Mouse (Mus musculus): ENCODE measurements around the gene Oaz2.

The Oaz2 gene

DNA sequence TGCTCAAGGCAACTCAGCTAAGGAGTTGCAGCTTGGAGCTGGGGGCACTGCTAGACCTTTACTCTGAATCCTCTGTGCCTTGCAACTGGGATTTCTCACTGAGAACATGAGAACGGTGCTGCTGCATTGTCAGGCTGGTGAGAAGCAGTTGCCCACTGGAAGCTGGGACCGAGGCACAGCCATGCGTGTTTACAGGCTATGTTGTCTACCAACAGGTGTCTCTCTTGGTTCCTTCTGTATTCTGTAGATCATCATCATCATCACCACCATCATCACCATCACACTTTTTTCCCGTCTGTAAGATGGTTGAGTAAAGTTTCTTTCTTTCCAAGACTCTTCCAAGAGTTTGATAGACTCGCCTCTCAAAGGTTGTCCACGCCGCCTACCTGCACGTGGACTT lies at the start of gene Oaz2:
TSS of gene Oaz2 (plus strand) at position 301 of the 400 bp plus-strand sequence.
- CTCF ChIA-PET = interaction anchor here (0.6 kb wide), 2 partner anchors 15 to 86 kb away, joined by 3 read pairs; no protein-coding TSS in a partner anchor

DNA sequence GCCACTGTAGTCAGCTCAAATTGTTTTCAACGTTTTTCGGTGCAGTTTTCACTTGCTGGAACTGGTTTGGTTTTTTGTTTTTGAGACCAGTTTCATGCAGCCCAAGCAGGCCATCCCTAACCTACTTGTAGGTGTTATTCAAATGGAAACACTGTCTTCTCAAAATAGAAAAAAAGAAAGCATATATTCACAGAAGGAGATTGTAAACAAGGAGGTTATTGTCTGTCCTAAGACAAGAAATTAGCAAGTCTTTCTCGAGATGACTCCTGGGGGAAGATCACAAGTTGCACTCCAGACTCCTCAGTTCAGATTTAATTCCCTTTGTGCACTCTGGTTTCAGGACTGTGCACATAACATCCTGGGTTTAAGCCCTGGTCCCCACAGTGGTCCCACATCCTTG lies 48.5 kb upstream of the Oaz2 start:
- CTCF ChIA-PET = no interaction called here

DNA sequence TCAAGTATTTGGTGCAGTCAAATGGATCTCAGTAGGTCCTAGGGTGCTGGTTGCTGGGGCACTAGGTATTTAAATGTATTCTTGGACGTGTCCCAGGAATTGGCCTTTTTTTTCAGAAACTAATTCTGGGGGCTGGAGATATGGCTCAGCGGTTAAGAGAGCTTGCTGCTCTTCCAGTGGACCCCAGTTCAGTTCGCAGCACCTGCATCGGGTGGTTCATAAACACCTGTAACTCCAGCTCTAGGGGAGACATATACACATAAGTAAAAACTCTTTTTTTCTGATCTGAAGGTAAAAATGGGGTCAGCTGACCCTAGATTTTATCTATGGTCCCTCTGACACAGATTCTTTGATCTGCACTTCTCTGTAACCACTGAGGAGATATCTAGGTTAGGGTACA lies 46.6 kb upstream of the Oaz2 start:
- CTCF ChIA-PET = no interaction called here

DNA sequence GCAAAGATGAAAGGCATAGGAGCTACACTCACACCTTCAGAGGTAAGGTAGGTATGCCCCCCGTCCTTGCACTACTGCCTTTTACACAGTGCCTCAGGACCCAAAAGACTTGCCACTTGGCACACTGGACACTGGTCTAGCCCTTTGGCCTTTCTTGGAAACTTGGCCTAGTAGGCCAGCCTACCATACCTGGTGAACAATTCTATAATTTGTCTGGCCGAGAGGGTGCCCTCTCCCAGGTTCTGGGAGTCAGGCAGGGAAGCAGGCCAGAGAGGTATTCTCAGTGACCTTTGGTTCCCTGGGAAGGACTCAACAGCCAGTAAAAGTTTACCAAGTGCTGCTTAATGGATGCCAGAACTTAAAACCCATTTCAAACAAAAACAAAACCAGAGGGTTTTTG lies 46.1 kb upstream of the Oaz2 start:
- CTCF ChIA-PET = no interaction called here

DNA sequence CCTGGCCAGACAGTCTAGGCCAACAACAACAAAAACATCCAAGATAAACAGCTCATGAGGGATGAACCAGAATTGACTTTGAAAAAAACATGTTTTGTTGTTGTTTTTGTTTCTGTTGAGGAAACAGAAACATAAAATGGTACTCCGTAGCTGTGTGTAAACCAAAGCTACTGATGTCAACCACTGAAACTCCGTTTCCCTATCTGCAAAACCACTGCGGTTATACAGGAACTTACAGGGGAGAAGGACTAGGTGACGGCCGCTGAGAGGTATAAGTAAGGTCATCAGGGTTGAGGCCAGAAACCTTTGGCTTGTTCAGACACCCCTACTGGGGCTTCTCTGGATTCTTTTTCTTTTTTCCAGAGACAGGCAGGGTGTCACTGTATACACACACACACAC lies 45.0 kb upstream of the Oaz2 start:
- CTCF ChIA-PET = no interaction called here

DNA sequence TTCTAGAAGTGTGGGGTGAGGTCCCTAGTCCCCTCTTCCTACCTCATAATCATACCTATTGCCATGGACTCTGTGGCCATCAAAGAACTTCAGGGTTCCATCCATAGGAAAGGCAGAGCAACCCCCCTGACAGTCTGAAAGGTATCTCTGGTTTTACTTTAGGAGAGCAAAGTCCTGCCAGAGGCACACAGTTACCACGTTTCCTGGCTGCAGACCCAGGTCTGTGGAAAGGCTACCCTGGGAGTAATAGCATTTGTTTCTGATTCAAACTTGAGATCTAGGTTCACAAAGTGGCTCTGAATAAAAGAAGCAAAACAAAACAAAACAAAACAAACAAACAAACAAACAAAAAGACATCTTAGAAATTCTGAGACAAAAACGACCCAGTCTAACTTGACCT lies 43.5 kb upstream of the Oaz2 start:
- CTCF ChIA-PET = no interaction called here

DNA sequence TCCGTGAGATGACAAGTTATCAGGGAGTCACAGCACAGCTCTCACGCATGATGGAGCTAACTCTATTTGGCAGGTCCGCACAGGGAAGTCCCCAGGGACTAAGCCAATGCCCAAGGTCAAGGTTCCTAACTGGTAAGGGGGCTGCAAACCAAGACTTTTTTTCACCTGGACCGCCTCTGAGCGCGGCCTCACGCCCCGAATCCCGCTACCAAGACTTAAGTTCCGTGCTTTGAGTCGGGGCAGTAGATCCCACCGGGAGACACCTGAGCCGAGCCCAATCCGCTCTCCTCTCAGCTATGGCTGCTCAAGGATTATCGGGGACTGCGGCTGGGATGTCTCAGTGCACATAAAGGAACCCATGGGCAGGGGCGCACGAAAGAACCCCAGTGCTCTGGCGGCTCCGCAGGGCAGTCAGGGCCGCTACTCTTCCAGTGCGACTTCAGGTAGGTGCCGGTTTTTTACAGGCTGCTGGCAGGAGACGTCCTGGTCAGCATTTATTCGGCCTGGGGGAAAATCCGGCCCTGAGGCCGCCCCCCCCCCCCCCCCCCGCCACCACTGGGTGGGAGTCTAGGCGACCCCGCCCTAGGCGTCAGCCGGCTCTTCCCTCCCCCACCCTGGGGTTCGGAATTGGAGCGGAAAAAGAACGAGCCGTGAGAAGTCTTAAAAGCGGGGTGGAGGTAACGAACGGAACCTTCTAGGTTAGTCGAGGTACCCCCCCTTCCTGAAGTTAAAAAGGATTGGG lies 38.6 kb upstream of the Oaz2 start, which contains the start of gene Rbpms2:
TSS of gene Rbpms2 (plus strand) at position 624 of the 742 bp plus-strand sequence.
- CTCF ChIA-PET = interaction anchor here (0.6 kb wide), 2 partner anchors 53 to 245 kb away, joined by 4 to 5 read pairs; no protein-coding TSS in a partner anchor

DNA sequence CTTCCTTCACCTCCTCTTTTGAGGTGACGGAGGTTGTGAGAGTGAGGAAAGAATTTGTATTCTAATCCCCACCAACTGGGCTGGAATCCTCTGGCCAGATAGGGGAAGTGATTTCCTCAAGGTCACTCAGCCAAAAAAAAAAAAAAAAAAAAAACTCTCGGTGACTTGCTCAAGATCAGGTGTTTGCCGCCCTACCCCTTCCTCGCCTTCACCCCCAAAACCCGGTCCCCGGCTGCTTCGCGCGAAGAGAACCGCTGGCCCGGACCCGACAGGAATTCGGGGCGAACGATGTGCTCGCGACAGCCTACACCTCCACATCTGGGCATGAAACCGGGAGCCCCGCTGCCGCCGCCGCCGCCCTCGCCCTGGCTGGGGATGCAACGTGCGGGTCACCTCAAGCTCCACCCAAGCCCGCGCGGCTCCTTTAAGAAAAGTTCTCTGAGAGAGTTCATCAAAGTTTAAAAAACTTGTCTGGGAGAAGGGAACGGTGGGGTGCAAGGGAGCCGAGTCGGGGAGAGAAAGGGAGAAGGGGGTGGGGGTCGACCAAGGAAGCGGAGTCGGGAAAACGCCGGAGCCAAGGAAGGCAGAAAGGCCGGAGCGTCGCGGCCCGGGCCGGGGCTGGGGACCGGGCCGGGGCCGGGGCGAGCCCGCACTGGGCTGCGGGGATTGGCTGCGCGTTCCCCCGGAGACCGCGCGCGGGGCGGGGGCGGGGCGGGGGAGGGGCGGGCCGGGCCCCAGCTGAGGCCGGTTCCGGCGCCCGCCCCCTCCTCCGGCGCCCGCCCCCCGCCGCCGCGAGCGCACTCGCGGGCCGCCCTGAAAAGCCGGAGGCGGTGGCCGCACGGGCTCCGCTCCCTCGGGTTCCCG lies 37.8 kb upstream of the Oaz2 start:
- CTCF ChIA-PET = interaction anchor here (0.6 kb wide), 2 partner anchors 52 to 244 kb away, joined by 4 to 5 read pairs; no protein-coding TSS in a partner anchor

DNA sequence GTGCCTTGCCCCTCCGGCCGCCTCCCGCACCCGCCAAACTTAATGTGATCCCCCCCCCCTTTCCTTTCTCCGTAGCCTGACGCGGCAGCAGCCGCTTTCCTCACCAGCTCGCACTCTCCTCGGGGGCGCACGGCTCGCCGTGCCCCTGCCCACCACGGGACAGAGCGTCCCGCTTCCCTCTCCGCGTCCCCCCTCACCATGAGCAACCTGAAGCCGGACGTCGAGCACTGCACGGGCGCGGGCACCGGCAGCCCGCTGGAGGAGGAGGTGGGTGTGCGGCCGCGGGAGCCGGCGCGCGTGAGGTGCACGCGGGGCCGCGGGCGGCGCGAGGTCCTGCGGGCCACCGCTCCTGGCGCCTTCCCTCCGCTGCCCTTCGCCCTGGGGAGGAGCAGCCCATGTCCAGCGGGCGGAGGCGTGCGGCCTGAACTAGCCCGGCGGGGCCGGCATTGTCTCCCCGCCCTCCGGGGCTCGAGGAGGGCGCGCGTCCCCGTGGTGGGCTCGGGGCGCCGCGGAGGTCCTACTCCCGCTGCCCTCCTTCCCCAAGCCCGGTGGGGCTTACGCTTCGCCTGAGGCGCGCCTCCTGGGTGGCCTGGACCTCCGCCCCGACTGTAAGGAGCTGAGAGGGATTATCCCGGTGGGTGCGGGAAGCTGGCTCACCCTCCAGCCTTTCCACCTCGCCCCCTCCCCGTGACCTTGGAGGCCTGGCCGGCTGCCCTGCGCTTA lies 37.0 kb upstream of the Oaz2 start:
- CTCF ChIA-PET = no interaction called here

DNA sequence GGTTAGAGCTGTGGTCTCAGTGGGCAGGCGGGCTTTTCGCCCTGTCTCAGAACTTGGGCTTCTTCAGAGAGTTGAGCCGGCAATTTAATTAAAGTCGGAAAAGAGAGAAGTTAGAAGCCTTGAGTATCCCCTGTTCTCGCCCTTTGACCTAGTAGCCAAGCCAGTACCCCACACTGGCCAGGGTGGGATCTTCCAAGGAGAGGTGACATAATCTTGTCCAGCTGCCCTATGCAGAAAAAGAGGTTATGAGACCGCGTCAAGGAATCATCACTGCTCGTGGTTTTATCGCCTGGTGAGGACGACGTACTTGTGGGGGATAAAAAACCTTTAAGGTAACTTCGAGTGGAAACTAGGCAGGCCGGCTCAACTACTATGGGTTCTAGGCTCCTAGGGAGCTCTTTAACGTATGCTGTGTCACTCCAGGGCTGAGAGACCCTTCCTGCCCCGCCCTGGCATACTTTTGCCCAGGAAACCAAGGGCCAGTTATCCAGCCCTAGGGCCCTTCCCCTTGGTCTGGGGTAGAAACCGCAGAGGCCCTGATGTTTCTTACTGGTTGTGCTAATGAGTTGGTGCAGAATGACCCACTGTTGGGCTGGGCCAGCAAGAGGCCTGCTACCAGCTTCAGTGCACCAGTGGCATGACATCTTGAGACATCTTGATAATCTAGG lies 36.3 kb upstream of the Oaz2 start:
- CTCF ChIA-PET = no interaction called here

DNA sequence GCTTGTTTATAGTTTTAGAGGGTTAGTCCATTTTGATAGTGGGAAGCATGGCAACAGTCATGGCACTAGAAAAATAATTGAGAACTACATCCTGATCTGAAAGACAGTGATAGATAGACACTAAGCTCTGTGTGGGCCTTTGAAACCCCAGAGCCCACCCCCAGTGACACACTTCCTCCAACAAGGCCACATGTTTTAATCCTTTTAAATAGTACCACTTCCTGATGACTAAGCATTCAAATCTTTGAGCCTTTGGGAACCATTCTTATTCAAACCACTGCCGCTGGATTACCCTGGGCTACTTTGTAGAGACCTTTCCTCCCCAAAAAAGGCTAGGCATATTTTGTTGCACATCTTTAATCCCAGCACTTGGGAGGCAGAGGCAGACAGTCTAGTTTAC lies 32.0 kb upstream of the Oaz2 start:
- CTCF ChIA-PET = no interaction called here

DNA sequence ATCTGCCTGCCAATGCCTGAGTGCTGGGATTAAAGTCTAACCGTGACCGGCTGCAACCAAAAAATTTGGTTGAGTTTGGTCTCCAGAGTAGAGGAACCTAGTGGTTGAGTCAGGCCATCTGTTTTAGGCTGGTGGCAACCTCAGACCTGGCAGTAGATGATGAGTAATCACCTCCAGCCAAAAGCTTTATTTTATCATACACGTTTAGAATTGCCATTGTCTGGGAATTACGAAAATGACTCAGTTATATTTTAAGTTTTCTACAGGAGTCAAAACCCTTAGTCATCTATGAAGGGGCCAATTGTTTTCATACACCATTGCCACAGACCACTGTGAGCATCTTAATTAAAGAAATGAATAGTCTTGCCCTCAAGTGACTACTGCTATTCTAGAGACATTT lies 30.9 kb upstream of the Oaz2 start:
- CTCF ChIA-PET = no interaction called here

DNA sequence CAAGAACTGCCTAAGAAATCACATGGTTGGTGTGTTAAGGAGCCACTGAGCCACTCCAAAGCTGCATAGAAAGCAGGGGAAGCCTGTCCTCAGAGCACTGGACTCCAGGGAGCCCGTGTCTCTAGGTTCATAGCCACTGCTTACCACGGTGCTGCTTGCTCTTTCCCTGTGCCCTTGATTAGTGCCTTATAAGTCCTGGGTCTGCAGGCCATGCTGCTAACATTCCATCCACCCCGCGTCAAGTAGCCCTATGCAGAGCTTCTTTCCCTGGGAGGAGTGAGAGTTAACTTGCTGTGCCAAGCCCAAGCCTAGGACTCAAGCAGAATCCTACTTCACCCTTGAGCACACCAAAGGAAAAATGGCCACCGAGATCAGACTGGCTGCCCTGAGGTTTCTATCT lies 28.7 kb upstream of the Oaz2 start:
- CTCF ChIA-PET = interaction anchor here (0.6 kb wide), 1 partner anchor 29 kb away, joined by 5 read pairs; no protein-coding TSS in a partner anchor

DNA sequence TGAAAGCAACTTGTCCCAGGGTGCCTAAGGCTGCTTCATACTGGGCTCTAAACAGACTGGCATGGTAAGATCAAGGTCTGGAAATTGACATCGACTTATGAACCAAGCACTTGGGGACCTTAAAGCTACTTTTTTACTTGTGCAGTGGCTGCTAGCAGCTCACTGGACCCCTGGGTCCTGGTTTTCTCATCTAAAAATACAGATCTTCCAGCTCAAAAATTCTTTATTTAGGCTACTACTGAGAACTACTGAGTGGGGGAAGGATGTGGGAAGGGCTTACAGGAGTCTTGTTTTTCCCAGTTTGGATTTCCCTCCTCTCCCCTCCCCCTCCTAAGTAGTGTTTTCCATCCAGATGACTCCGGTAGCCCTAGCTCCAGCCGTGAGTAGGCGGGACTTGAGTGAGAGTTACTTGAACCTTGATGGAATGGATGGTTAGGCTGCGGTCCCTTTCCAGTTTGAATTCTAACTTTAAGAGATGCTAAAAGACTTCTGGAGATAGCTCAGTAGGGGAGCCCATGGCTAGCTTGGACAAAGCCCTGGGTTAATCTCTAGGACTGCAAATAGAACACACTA lies 26.9 kb upstream of the Oaz2 start:
- CTCF ChIA-PET = no interaction called here

DNA sequence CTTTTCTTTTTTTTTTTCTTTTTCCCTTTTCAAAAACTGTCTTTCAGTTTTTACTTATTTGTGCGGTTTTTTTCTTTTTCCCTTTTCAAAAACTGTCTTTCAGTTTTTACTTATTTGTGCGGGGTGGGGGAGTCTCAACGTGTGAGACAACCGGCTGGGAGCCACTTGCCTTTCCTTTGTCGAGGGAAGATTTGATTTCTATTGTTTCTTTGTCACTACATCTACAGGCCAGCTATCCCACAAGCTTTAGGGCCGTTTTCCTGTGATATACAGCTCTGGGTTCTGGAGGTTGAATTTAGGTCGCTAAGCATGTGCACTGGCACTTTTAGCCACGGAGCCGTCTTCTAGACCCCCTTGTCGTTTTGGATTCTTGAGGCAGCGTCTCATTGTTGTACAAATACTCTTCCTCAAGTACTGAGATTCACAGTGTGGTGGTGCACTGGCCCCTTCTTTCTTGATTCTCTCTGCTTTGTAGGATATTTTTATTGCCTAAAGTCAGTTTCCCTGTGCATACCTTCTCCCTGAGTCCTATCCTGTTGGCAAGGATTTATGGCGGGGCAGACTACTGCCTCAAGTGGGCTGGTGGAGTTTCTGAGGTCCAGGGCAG lies 26.3 kb upstream of the Oaz2 start:
- CTCF ChIA-PET = no interaction called here

DNA sequence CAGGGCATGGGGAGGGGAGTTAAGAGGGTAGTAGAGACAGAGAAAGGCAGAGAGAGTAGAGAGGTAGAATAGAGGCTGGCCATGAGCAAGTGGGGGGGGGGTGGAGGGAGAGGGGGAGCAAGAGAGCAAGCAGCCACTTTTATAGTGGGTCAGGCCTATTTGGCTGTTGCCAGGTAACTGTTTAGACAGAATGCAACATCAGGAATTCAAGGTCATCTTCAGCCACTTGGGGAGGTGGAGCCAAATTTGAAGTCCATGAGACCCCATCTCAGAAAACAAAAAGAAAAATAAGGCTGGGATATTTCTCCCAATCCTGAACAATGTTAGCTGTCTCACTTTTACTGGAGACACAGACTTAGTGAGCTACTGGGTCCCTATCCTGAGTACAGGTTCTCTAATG lies 25.3 kb upstream of the Oaz2 start:
- CTCF ChIA-PET = interaction anchor here (0.6 kb wide), 1 partner anchor 589 kb away, joined by 3 read pairs; no protein-coding TSS in a partner anchor

DNA sequence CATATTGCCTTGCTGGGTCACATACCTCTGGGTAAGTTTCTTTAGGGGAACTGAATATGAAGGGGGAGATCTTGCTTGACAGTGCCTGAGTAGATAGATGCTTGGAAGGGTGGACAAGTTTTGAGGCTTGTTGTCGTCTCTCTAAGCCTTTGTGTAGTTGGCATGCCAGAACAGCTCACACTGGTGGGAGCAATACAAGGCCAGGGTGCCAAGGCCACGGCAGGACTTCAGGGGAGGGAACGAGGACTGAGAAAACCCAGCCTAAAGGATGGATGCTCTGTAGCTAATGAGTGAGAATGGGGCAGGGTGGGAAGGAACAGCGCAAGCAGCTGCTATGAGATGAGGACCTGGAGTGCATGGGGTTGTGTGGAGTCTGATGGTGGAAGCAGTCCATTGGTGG lies 22.8 kb upstream of the Oaz2 start:
- CTCF ChIA-PET = no interaction called here

DNA sequence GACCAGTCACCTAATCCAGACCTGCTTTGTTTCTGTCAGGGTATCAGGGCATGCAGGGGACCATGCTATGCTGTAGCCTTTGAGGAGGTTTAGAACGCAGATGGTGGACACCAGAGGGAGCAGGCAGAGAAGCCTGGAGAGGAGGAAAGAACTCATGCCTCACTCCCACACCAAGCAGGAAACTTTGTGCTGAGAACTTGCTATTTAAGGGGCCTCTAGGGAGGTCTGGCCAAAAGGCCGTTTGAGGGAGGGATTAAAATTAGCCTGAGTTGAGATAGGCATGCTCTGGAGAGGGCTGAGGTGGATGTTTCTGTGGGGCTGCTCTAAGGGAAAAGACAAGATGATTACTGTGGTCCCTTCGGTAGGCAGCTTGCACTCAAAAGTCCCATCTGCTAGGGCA lies 21.8 kb upstream of the Oaz2 start:
- CTCF ChIA-PET = no interaction called here

DNA sequence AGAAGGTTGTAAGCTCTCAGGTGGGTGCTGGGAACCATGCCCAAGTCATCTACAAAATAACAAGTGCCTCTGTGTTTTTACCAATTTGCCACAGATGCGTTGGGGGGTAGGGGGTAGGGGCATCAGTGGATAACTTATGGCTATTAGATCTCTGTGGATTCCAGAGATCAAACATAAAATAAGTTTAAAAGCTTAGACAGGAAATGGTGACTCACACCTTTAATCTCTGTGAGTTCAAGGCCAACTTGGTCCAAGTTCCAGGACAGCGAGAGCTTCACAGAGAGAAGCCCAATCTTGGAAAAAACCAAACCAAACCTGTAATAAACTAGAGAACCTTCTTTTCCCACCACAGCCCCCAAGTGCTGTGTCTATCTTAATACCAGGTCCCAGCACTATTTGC lies 21.0 kb upstream of the Oaz2 start:
- CTCF ChIA-PET = no interaction called here

DNA sequence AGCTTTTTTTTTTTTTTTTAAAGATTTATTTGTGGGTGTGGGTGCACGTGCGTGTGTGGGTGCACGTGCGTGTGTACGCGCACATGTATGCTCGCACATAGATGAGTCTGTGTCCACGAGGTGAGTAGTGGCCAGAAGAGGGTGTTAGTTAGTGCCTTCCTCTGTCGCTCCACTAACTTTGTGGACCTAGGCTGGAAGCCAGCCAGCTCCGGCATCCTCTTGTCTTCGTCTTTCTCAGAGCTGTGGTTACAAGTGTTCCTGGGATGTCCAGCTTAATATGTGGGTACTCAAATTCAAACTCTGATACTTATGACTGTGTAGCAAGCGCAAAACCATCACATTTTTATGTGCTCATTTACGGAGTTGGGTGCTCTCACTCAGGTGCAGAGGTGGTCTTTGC lies 19.1 kb upstream of the Oaz2 start:
- CTCF ChIA-PET = no interaction called here

DNA sequence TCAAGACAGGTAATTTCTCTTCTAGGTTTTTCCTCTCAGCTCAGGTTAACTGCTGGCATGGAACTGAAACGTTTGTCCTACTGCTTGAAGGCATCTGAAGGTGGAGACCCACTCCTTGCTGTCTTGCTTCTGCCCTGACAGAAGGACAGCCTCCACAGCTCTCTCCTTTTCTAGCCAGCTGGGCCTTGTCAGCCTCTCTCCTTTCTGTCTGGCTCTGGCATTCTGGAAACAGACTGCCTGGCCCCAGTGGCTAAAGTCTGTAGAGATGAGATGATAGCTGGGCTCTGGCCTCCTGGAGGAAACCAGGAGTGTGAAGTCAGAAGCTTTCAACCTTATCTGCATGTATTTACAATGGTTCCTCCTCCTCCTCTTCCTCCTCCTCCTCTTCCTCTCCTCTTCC lies 17.8 kb upstream of the Oaz2 start:
- CTCF ChIA-PET = no interaction called here
